Mouse (Mus musculus) layer of hippocampus, adult 9-11 months (tissue): ENCODE measurements around the gene Snx9.

Experiments
- DNase-seq: peaks from one replicate; pipeline ENCODE4 v3.0.0; 2022

Snx9 gene

GRCm38 (mm10) chr17:5807847-5808386, 33.2 kb upstream of the Snx9 start:
- no peak for DNase-seq

- no peak for DNase-seq
These were observed 27.1 kb upstream of the Snx9 start for GRCm38 (mm10) chr17:5813863-5814640.

GRCm38 (mm10) chr17:5814641-5814920, 26.5 kb upstream of the Snx9 start:
- DNase-seq: no peak

- no peak for DNase-seq
These were observed 23.3 kb upstream of the Snx9 start for GRCm38 (mm10) chr17:5817871-5818270.

GRCm38 (mm10) chr17:5819105-5819504, 22.0 kb upstream of the Snx9 start:
- no peak for DNase-seq

- no peak for DNase-seq
These were observed 21.3 kb upstream of the Snx9 start for GRCm38 (mm10) chr17:5819799-5820201.

GRCm38 (mm10) chr17:5822541-5822940, 18.6 kb upstream of the Snx9 start:
- no peak for DNase-seq

GRCm38 (mm10) chr17:5823032-5823431, 18.1 kb upstream of the Snx9 start:
- no peak for DNase-seq

- no peak for DNase-seq
These were observed 13.1 kb upstream of the Snx9 start for GRCm38 (mm10) chr17:5827836-5828582.

GRCm38 (mm10) chr17:5828583-5828836, 12.6 kb upstream of the Snx9 start:
- DNase-seq: no peak

GRCm38 (mm10) chr17:5828944-5829343, 12.2 kb upstream of the Snx9 start:
- DNase-seq: no peak

GRCm38 (mm10) chr17:5829930-5830329, 11.2 kb upstream of the Snx9 start:
- DNase-seq: no peak

GRCm38 (mm10) chr17:5830382-5830781, 10.7 kb upstream of the Snx9 start:
- DNase-seq: no peak

GRCm38 (mm10) chr17:5830832-5831231, 10.3 kb upstream of the Snx9 start:
- no peak for DNase-seq

- DNase-seq: no peak
These were observed 9.8 kb upstream of the Snx9 start for GRCm38 (mm10) chr17:5831257-5831806.

GRCm38 (mm10) chr17:5834166-5834565, 7.0 kb upstream of the Snx9 start:
- no peak for DNase-seq

GRCm38 (mm10) chr17:5834798-5835328, 6.3 kb upstream of the Snx9 start:
- no peak for DNase-seq

- no peak for DNase-seq
These were observed 1.4 kb upstream of the Snx9 start for GRCm38 (mm10) chr17:5839549-5840240.

GRCm38 (mm10) chr17:5840550-5841127, 490 bp upstream of the Snx9 start:
- DNase-seq: no peak

- no peak for DNase-seq
These were observed 779 bp downstream of the Snx9 start for GRCm38 (mm10) chr17:5841943-5842273.

GRCm38 (mm10) chr17:5842988-5843640, 2.0 kb downstream of the Snx9 start:
- DNase-seq: no peak

- no peak for DNase-seq
These were observed 2.5 kb downstream of the Snx9 start for GRCm38 (mm10) chr17:5843641-5843990.

- no peak for DNase-seq
These were observed 4.2 kb downstream of the Snx9 start for GRCm38 (mm10) chr17:5845376-5845775.
